ENCODE assay signal across 1 mouse cellular context in the genomic region with DNA sequence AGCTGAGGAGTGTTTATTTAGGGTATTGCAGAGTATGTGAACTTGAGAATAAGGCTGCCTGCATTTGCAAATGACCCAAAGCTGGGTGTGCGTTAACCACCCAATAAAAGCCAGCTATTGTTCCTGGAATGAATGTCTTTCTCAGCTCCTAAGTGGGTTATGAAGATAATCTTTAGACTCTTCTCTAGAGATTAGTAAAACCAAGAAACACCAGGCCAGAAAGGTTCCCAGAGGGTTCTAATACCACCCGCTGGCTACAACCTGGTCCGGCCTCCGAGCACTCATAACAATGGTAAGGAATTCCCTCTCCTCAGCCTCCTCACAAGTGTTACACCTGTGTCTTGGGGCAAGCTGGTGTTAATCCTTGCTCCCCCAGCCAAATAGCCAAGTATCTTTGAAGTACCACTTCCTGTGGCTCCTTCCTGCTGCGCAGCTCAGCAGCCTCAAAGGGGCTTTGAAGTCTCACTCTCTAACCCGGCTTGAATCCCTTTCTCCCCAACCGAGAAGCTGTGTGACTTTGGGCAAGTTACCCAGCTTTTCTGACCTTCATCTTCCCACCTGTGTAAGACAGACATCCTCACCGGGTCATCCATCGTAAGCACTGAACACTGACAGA.
TF ChIP-seq lines count a peak whose summit lies in the region.

No protein-coding gene starts in this region.

TF ChIP-seq in CH12.LX, 34 proteins besides CTCF, POLR2A, EP300 and RAD21 (continued from another document):
- TF ChIP-seq MAZ (IDR thresholded peaks at IDR 0.05; ENCODE audit: low read depth, low read length) (0 out of 2 replicates have a peak, but pooled peaks have one; percentile 20), ZKSCAN1 (IDR thresholded peaks at IDR 0.05; ENCODE audit: borderline replicate concordance, low read depth, low read length) (no peak), BHLHE40 (IDR thresholded peaks at IDR 0.05; ENCODE audit: low read depth, low read length) (peak; percentile 62), GABPA (IDR thresholded peaks at IDR 0.05; ENCODE audit: insufficient replicate concordance, low read depth, low read length) (no peak)
